In the genomic region with DNA sequence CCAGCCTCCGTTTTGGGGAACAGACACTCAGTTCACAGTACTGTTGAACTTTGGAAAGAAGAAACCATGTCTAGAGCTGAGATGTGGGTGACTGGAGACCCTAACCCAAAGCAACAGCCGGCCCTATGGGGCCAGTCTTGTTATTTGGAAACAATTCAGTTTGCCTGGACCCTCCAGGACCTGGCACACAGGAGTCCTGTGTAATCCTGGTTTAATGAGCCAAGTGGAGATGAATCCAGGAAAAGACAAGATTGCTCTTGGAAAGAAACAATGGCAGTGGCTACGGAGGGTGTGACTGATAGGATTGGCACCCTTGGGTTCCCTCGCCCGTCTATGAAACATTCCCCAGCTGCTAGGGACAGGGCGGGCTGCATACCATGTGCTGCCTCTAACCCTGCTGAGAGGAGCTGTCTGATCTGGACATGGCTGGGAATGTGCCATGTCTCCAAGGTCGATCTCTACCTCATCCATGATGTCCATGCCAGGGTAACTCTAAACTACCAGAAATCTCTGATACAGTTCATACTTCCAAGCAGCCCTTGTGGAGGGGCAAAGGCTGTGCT, we compare ENCODE assay signal across 9 mouse cellular contexts.
DNase-seq lines count a peak whose midpoint lies in the region; ATAC-seq and TF ChIP-seq lines count a peak whose summit lies in the region.
"Had no signal": no experiment of that assay in that cellular context is flagged by ENCODE, and none has a peak within 500 bp of the region (broad histone marks: within the 10 kb centered on the region; RNA-seq: fewer than 3 reads in every experiment).

No protein-coding gene starts in this region.

- no peak for TF ChIP-seq CTCF in C2C12 (IDR thresholded peaks at IDR 0.05; ENCODE audit: control insufficient read depth, insufficient read depth, insufficient read length)

- no peak overlapping the region for H3K4me3 ChIP-seq in embryonic facial prominence, embryonic 13.5 days
- no peak overlapping the region for H3K4me3 ChIP-seq in embryonic facial prominence, embryonic 10.5 days
- H3K4me3 ChIP-seq in kidney, embryonic 14.5 days (ENCODE audit: low read length), result no peak overlapping the region
- no peak overlapping the region for H3K4me3 ChIP-seq in C2C12 (ENCODE audit: insufficient read depth, poor library complexity, severe bottlenecking)
- no peak overlapping the region for H3K4me3 ChIP-seq in intestine, embryonic 15.5 days (replicated peaks)

- no peak for DNase-seq in embryonic facial prominence, embryonic 10.5 days (ENCODE audit: low spot score)
- DNase-seq in kidney, postnatal 10 days, result no peak
- DNase-seq in right cerebral cortex, postnatal 14 days, result no peak
- DNase-seq in adipocyte (ENCODE audit: low spot score), result no peak

- no peak overlapping the region for H3K4me2 ChIP-seq in embryonic facial prominence, embryonic 13.5 days
- no peak overlapping the region for H3K4me2 ChIP-seq in kidney, embryonic 14.5 days (replicated peaks; ENCODE audit: low read depth, low read length)
- H3K4me2 ChIP-seq in intestine, embryonic 15.5 days (replicated peaks), result no peak overlapping the region

- H3K9ac ChIP-seq in embryonic facial prominence, embryonic 13.5 days, result no peak overlapping the region
- no peak overlapping the region for H3K9ac ChIP-seq in kidney, embryonic 14.5 days (ENCODE audit: low read depth, low read length)
- no peak overlapping the region for H3K9ac ChIP-seq in intestine, embryonic 15.5 days
- H3K9ac ChIP-seq: liver, embryonic 14.5 days had no signal

- no peaks in the 10 kb centered on the region for H3K79me2 ChIP-seq in C2C12 (ENCODE audit: control insufficient read depth, insufficient read depth)

- H3K79me3 ChIP-seq in C2C12 (ENCODE audit: low read depth), result no peaks in the 10 kb centered on the region

- H3K27me3 ChIP-seq in embryonic facial prominence, embryonic 13.5 days, result no peaks in the 10 kb centered on the region
- peaks cover 16% of the 10 kb centered on the region; the same call in 1 of the 2 replicates for H3K27me3 ChIP-seq in embryonic facial prominence, embryonic 10.5 days (replicated peaks; ENCODE audit: low read depth, poor library complexity, severe bottlenecking)
- H3K27me3 ChIP-seq in kidney, embryonic 14.5 days (ENCODE audit: control insufficient read depth, insufficient read depth, low read length), result no peaks in the 10 kb centered on the region
- no peaks in the 10 kb centered on the region for H3K27me3 ChIP-seq in C2C12 (ENCODE audit: control insufficient read depth, insufficient read depth, insufficient read length)
- no peaks in the 10 kb centered on the region for H3K27me3 ChIP-seq in intestine, embryonic 15.5 days (replicated peaks)

- 82% methylated on average over 7 of the region's 7 CpGs for WGBS in embryonic facial prominence, embryonic 13.5 days
- WGBS in embryonic facial prominence, embryonic 10.5 days, result 81% methylated on average over 7 of the region's 7 CpGs
- WGBS in kidney, embryonic 14.5 days, result 87% methylated on average over 7 of the region's 7 CpGs
- 81% methylated on average over 7 of the region's 7 CpGs for WGBS in intestine, embryonic 15.5 days

- H3K36me3 ChIP-seq in embryonic facial prominence, embryonic 13.5 days, result no peaks in the 10 kb centered on the region
- H3K36me3 ChIP-seq in embryonic facial prominence, embryonic 10.5 days (replicated peaks), result no peaks in the 10 kb centered on the region
- H3K36me3 ChIP-seq in kidney, embryonic 14.5 days (ENCODE audit: control insufficient read depth, insufficient read depth, low read length), result no peaks in the 10 kb centered on the region
- H3K36me3 ChIP-seq in C2C12 (ENCODE audit: control insufficient read depth, insufficient read depth), result no peaks in the 10 kb centered on the region
- no peaks in the 10 kb centered on the region for H3K36me3 ChIP-seq in intestine, embryonic 15.5 days

- H3K4me1 ChIP-seq in embryonic facial prominence, embryonic 13.5 days, result peaks cover 36% of the 10 kb centered on the region
- peaks cover 18% of the 10 kb centered on the region for H3K4me1 ChIP-seq in embryonic facial prominence, embryonic 10.5 days
- no peaks in the 10 kb centered on the region for H3K4me1 ChIP-seq in kidney, embryonic 14.5 days (ENCODE audit: control insufficient read depth, insufficient read depth, low read length)
- peaks cover 15% of the 10 kb centered on the region for H3K4me1 ChIP-seq in intestine, embryonic 15.5 days (replicated peaks)

- H3K27ac ChIP-seq in embryonic facial prominence, embryonic 13.5 days, result peak overlapping the region; percentile 40
- H3K27ac ChIP-seq in embryonic facial prominence, embryonic 10.5 days (replicated peaks), result no peak overlapping the region
- peak overlapping the region; percentile 9; the same call in 1 of the 2 replicates for H3K27ac ChIP-seq in kidney, embryonic 14.5 days (ENCODE audit: low read depth, low read length)
- H3K27ac ChIP-seq in intestine, embryonic 15.5 days, result peak overlapping the region; percentile 68
- H3K27ac ChIP-seq: liver, embryonic 14.5 days had no signal

- no peaks in the 10 kb centered on the region for H3K9me3 ChIP-seq in embryonic facial prominence, embryonic 13.5 days
- H3K9me3 ChIP-seq in embryonic facial prominence, embryonic 10.5 days, result no peaks in the 10 kb centered on the region
- H3K9me3 ChIP-seq in kidney, embryonic 14.5 days (ENCODE audit: control insufficient read depth, low read length), result no peaks in the 10 kb centered on the region
- no peaks in the 10 kb centered on the region for H3K9me3 ChIP-seq in intestine, embryonic 15.5 days

- H3ac ChIP-seq in C2C12 (ENCODE audit: control insufficient read depth, insufficient read length, low read depth), result no peak overlapping the region

- ATAC-seq in embryonic facial prominence, embryonic 13.5 days (ENCODE audit: insufficient number of reproducible peaks, insufficient read depth, low FRiP score, low TSS enrichment, low read depth), result no peak
- ATAC-seq in kidney, embryonic 14.5 days (ENCODE audit: low FRiP score, low TSS enrichment), result no peak
- ATAC-seq in intestine, embryonic 15.5 days, result no peak

TF ChIP-seq in C2C12, 6 proteins besides CTCF, POLR2A, EP300 and RAD21:
- no peak for TF ChIP-seq MYOG (IDR thresholded peaks at IDR 0.05; ENCODE audit: control insufficient read depth, extremely low read depth, insufficient read length)
- TF ChIP-seq USF1 (IDR thresholded peaks at IDR 0.05; ENCODE audit: low read depth), result no peak
- TF ChIP-seq CEBPB (IDR thresholded peaks at IDR 0.05; ENCODE audit: low read depth), result no peak
- peak; percentile 31 for TF ChIP-seq MAX (IDR thresholded peaks at IDR 0.05)
